ENCODE assay signal across 9 mouse cellular contexts in the genomic region with DNA sequence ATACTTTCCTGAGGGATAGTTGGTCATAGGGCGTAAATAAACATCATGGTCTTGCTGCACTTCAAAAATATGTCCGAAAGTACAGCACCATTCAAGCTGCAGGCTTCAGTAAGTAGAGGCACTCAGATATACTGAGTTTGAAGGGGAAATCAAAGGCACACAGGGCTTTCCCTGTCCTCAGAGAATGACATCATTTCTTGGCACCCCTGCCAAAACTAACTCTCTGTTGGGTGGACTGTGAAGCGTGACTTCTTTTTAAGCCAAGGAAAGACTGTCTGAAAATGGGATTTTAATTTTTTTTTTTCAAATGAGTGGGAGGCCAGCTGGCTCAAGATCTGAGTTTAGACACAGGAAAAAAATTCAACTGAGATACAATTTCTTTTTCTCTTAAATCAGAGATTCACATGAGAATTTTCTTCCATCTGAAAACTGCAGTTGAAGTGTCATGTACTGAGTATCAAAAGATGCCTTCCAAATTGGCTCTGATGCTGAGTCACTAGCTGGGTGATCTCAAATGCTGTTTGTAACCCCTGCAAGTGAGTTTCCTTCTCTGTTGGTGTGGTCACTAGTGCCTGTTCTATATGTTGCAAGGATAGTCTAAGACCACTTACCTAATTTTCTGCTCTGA.
DNase-seq lines count a peak whose midpoint lies in the region; ATAC-seq and TF ChIP-seq lines count a peak whose summit lies in the region.
"Had no signal": no experiment of that assay in that cellular context is flagged by ENCODE, and none has a peak within 500 bp of the region (broad histone marks: within the 10 kb centered on the region; RNA-seq: fewer than 3 reads in every experiment).

No protein-coding gene starts in this region.

- H3K36me3 ChIP-seq in forebrain, embryonic 15.5 days: no peaks in the 10 kb centered on the region
- no peaks in the 10 kb centered on the region for H3K36me3 ChIP-seq in forebrain, embryonic 10.5 days (replicated peaks)
- no peaks in the 10 kb centered on the region for H3K36me3 ChIP-seq in stomach, postnatal 0 days (ENCODE audit: control insufficient read depth, insufficient read depth, low read length)
- H3K36me3 ChIP-seq: limb, embryonic 12.5 days had no signal

- H3K4me2 ChIP-seq in forebrain, embryonic 15.5 days (replicated peaks): no peak overlapping the region
- no peak overlapping the region for H3K4me2 ChIP-seq in stomach, postnatal 0 days (replicated peaks; ENCODE audit: low read depth)
- H3K4me2 ChIP-seq: limb, embryonic 12.5 days had no signal

- peaks cover 4% of the 10 kb centered on the region; the same call in 1 of the 2 replicates for H3K4me1 ChIP-seq in forebrain, embryonic 15.5 days
- H3K4me1 ChIP-seq in forebrain, embryonic 10.5 days: no peaks in the 10 kb centered on the region
- no peaks in the 10 kb centered on the region for H3K4me1 ChIP-seq in stomach, postnatal 0 days (replicated peaks; ENCODE audit: control insufficient read depth, insufficient read depth)
- H3K4me1 ChIP-seq: limb, embryonic 12.5 days had no signal

- TF ChIP-seq CTCF in stomach, postnatal 0 days (IDR thresholded peaks at IDR 0.05; ENCODE audit: low read depth): no peak

- H3K9ac ChIP-seq in forebrain, embryonic 15.5 days (replicated peaks): no peak overlapping the region
- H3K9ac ChIP-seq in stomach, postnatal 0 days (ENCODE audit: low read length): no peak overlapping the region
- H3K9ac ChIP-seq: limb, embryonic 12.5 days had no signal

- H3K9me3 ChIP-seq in forebrain, embryonic 15.5 days: no peaks in the 10 kb centered on the region
- H3K9me3 ChIP-seq in forebrain, embryonic 10.5 days: no peaks in the 10 kb centered on the region
- H3K9me3 ChIP-seq in stomach, postnatal 0 days (ENCODE audit: control insufficient read depth, low read length): no peaks in the 10 kb centered on the region
- H3K9me3 ChIP-seq: limb, embryonic 12.5 days had no signal

- TF ChIP-seq EP300 in stomach, postnatal 0 days (optimal IDR thresholded peaks at IDR 0.05): no peak

- no peaks in the 10 kb centered on the region for H3K27me3 ChIP-seq in forebrain, embryonic 15.5 days
- no peaks in the 10 kb centered on the region for H3K27me3 ChIP-seq in forebrain, embryonic 10.5 days (ENCODE audit: poor library complexity, severe bottlenecking)
- no peaks in the 10 kb centered on the region for H3K27me3 ChIP-seq in stomach, postnatal 0 days (ENCODE audit: control insufficient read depth, insufficient read depth, low read length)
- H3K27me3 ChIP-seq: limb, embryonic 12.5 days had no signal

- DNase-seq in forebrain, embryonic 10.5 days (ENCODE audit: extremely low spot score, low spot score): no peak
- peak; percentile 8 for DNase-seq in 3T3-L1 (ENCODE audit: low read depth, low spot score)
- DNase-seq in cerebellum, adult 9-11 months: peak; percentile 36
- peak; percentile 13 to 63 for DNase-seq in heart, postnatal 14 days
- peak; percentile 16 for DNase-seq in lung, postnatal 14 days
- no peak for DNase-seq in spleen, adult 18-20 months
- no peak for DNase-seq in stomach, postnatal 0 days (ENCODE audit: low spot score)

- 42% methylated on average over 3 of the region's 3 CpGs for WGBS in forebrain, embryonic 15.5 days
- 92% methylated on average over 3 of the region's 3 CpGs for WGBS in forebrain, embryonic 10.5 days
- 63% methylated on average over 3 of the region's 3 CpGs for WGBS in stomach, postnatal 0 days

- intact Hi-C loops in heart, postnatal 14 days (cut with DNase I): no loop called here

- H3K27ac ChIP-seq in forebrain, embryonic 15.5 days (replicated peaks): peak overlapping the region; percentile 57; the same call in 1 of the 2 replicates
- no peak overlapping the region for H3K27ac ChIP-seq in forebrain, embryonic 10.5 days
- no peak overlapping the region for H3K27ac ChIP-seq in stomach, postnatal 0 days (replicated peaks)
- H3K27ac ChIP-seq: limb, embryonic 12.5 days had no signal

- ATAC-seq in forebrain, embryonic 15.5 days (replicated peaks): peak; percentile 93
- no peak for ATAC-seq in stomach, postnatal 0 days (ENCODE audit: low FRiP score, low TSS enrichment)

- no peak overlapping the region for H3K4me3 ChIP-seq in forebrain, embryonic 15.5 days
- no peak overlapping the region for H3K4me3 ChIP-seq in forebrain, embryonic 10.5 days
- no peak overlapping the region for H3K4me3 ChIP-seq in stomach, postnatal 0 days (ENCODE audit: low read depth, low read length)
- H3K4me3 ChIP-seq: limb, embryonic 12.5 days had no signal

Comparison
In these comparisons a context has a peak if more than half of its experiments do, and no peak if none do; other contexts are left out.
1. DNase-seq: peak in 3T3-L1 (single experiment), cerebellum, adult 9-11 months (single experiment), heart, postnatal 14 days (2 of 2) and lung, postnatal 14 days (single experiment); none in forebrain, embryonic 10.5 days (single experiment), spleen, adult 18-20 months (0 of 2) and stomach, postnatal 0 days (single experiment).